Mouse (Mus musculus): ENCODE data around the gene Slc39a7.

DNA sequence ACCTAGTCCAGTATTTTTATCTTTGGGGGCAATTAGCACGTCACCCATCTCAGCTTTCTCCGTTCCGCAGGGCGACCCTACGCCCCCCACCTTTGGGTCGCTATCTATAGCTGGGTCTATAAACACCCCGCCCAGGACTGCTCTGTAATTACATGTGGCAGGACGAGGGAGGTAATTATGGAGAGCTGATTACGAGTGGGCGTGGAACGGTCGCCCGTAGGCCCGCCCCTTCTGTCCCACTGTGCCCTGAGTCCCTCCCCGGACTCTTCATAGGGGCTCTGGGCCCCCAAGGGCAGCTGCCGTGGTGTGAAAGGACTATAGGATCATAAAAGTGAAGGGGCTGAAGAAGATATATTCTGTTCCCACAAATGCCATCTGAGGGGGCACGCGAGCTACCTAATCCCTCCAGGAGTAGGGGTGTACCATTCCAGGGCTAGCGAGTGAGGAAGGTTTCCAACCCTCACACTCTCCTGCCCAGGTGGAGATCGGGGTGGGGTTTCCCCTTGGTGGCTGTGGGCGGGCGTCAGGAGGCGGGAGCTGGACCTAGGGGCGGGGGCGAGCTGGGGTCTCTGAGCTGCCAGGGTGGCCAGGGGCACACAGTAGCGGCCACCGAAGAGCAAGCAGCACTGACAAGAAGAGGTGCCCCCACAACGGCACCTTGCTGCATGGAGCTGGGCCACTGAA, 7.5 kb upstream of the Slc39a7 start, which contains the start of gene Col11a2:
- TF ChIP-seq CTCF (IDR thresholded peaks at IDR 0.05; ENCODE audit: control insufficient read depth, insufficient read depth, insufficient replicate concordance, low read depth, low read length) = no peak
- no peak for TF ChIP-seq POLR2A (IDR thresholded peaks at IDR 0.05; ENCODE audit: control insufficient read depth, low read depth, low read length)

Measured in testis, adult 2 months (tissue).